Mouse (Mus musculus) CH12.LX (cell line): ENCODE data around the gene Cfdp1. TPM values are rescaled to one million over a fixed set of nuclear protein-coding genes. Genes with fewer than 3 reads are reported as not detected.
A peak's percentile ranks its signal among the peaks of the same experiment; 100 is the strongest.

Experiments
- DNase-seq: peaks from one replicate; pipeline ENCODE4 v3.0.0-alpha.2; 2013; ENCODE audit errors: extremely low read depth
- H3K27ac ChIP-seq: 2 replicates; pipeline ENCODE4 v1.5.1; 2012; ENCODE audit warnings: low read depth, mild to moderate bottlenecking, control low read depth, moderate library complexity; ENCODE audit not compliant: insufficient read depth
- H3K27me3 ChIP-seq: replicated peaks from 2 replicates; pipeline ENCODE3; 2012; ENCODE audit warnings: inconsistent platforms
- H3K36me3 ChIP-seq, 2 experiments: replicated peaks in 1 of 2; 2 replicates each; pipeline versions ENCODE3 to v1.6.1; 2012; ENCODE audit warnings: inconsistent platforms in 1 of 2, low read length in 1 of 2, mild to moderate bottlenecking in 1 of 2, mixed read lengths in 1 of 2, moderate library complexity in 1 of 2; ENCODE audit not compliant: control insufficient read depth in 1 of 2, insufficient read depth in 1 of 2
- H3K4me1 ChIP-seq, 2 experiments: 2 replicates each; pipeline ENCODE4 v1.6.1; 2012; ENCODE audit warnings: inconsistent platforms in 1 of 2, moderate library complexity in 1 of 2; ENCODE audit not compliant: insufficient read depth in 2 of 2, control insufficient read depth in 1 of 2
- H3K4me2 ChIP-seq: 2 replicates; pipeline ENCODE4 v1.6.1; 2012; ENCODE audit warnings: low read depth, mild to moderate bottlenecking, control low read depth; ENCODE audit not compliant: poor library complexity, insufficient read depth, severe bottlenecking
- H3K4me3 ChIP-seq, 3 experiments: fragments of 150-350 bp in 1 of 3; sonication (generic) in 1 of 3; replicated peaks in 1 of 3; 2 replicates each; pipeline versions ENCODE3 to v1.5.1; 2011 to 2012; ENCODE audit warnings: low read depth in 2 of 3, low read length in 2 of 3, mild to moderate bottlenecking in 2 of 3, moderate library complexity in 2 of 3, control low read depth in 1 of 3, improper control_type of control experiment in 1 of 3, inconsistent platforms in 1 of 3, mixed read lengths in 1 of 3; ENCODE audit not compliant: poor library complexity in 1 of 3
- H3K79me2 ChIP-seq: replicated peaks from 2 replicates; pipeline ENCODE4 v1.6.1; 2012; ENCODE audit warnings: mild to moderate bottlenecking, moderate library complexity; ENCODE audit not compliant: control insufficient read depth, poor library complexity, insufficient read depth, severe bottlenecking; ENCODE audit errors: extremely low read depth
- H3K9ac ChIP-seq: 2 replicates; pipeline ENCODE4 v1.6.1; 2012; ENCODE audit warnings: low read depth, mild to moderate bottlenecking, control low read depth, moderate library complexity; ENCODE audit not compliant: insufficient read depth
- H3K9me3 ChIP-seq: replicated peaks from 2 replicates; pipeline ENCODE3; 2012; ENCODE audit warnings: low read length, inconsistent platforms, mixed read lengths
- BHLHE40 ChIP-seq: IDR thresholded peaks from 2 replicates; pipeline ENCODE4 v1.6.1; 2011; ENCODE audit warnings: mild to moderate bottlenecking, low read depth, low read length, improper control_type of control experiment
- CHD1 ChIP-seq: IDR thresholded peaks from 2 replicates; pipeline ENCODE4 v1.6.1; 2012; ENCODE audit warnings: low read depth, low read length, improper control_type of control experiment, inconsistent platforms
- ELF1 ChIP-seq: IDR thresholded peaks from 2 replicates; pipeline ENCODE4 v1.6.1; 2014; ENCODE audit warnings: low read depth, mild to moderate bottlenecking, inconsistent platforms, low read length, improper control_type of control experiment
- EP300 ChIP-seq: IDR thresholded peaks from 2 replicates; pipeline ENCODE4 v1.6.1; 2011; ENCODE audit warnings: low read length, improper control_type of control experiment
- ETS1 ChIP-seq: conservative IDR thresholded peaks from 2 replicates; pipeline ENCODE4 v1.6.1; 2012; ENCODE audit warnings: low read depth, mild to moderate bottlenecking, inconsistent platforms, low read length, improper control_type of control experiment, moderate library complexity
- GABPA ChIP-seq: IDR thresholded peaks from 2 replicates; pipeline ENCODE4 v1.6.1; 2012; ENCODE audit warnings: low read depth, low read length, improper control_type of control experiment, inconsistent platforms; ENCODE audit not compliant: insufficient replicate concordance
- HCFC1 ChIP-seq: IDR thresholded peaks from 2 replicates; pipeline ENCODE4 v1.6.1; 2012; ENCODE audit warnings: low read depth, mild to moderate bottlenecking, inconsistent platforms, low read length, improper control_type of control experiment
- IRF4 ChIP-seq: IDR thresholded peaks from 2 replicates; pipeline ENCODE4 v1.6.1; 2014; ENCODE audit warnings: low read depth, mild to moderate bottlenecking, inconsistent platforms, low read length, improper control_type of control experiment
- JUN ChIP-seq: IDR thresholded peaks from 2 replicates; pipeline ENCODE4 v1.6.1; 2011; ENCODE audit warnings: low read depth, mild to moderate bottlenecking, low read length, improper control_type of control experiment, moderate library complexity; ENCODE audit not compliant: insufficient read depth
- MAFK ChIP-seq: IDR thresholded peaks from 2 replicates; pipeline ENCODE4 v1.6.1; 2011; ENCODE audit warnings: low read length, improper control_type of control experiment; ENCODE audit not compliant: insufficient replicate concordance
- MAZ ChIP-seq: IDR thresholded peaks from 2 replicates; pipeline ENCODE4 v1.6.1; 2012; ENCODE audit warnings: low read depth, mild to moderate bottlenecking, inconsistent platforms, low read length, improper control_type of control experiment, moderate library complexity
- MEF2A ChIP-seq: IDR thresholded peaks from 2 replicates; pipeline ENCODE4 v1.6.1; 2014; ENCODE audit warnings: low read depth, mild to moderate bottlenecking, inconsistent platforms, low read length, improper control_type of control experiment, borderline replicate concordance
- MYC ChIP-seq: IDR thresholded peaks from 2 replicates; pipeline ENCODE4 v1.6.1; 2011; ENCODE audit warnings: low read depth, mild to moderate bottlenecking, improper control_type of control experiment, low read length
- PAX5 ChIP-seq: IDR thresholded peaks from 2 replicates; pipeline ENCODE4 v1.6.1; 2012; ENCODE audit warnings: low read length, inconsistent platforms, mixed read lengths
- POLR2A ChIP-seq: IDR thresholded peaks from 2 replicates; pipeline ENCODE4 v1.6.1; 2011; ENCODE audit warnings: low read depth, mild to moderate bottlenecking, improper control_type of control experiment, low read length
- POLR2AphosphoS2 ChIP-seq: IDR thresholded peaks from 2 replicates; pipeline ENCODE4 v1.6.1; 2011; ENCODE audit warnings: low read depth, low read length, improper control_type of control experiment
- SIN3A ChIP-seq: IDR thresholded peaks from 2 replicates; pipeline ENCODE4 v1.6.1; 2012; ENCODE audit warnings: low read length, improper control_type of control experiment, inconsistent platforms
- SMC3 ChIP-seq: IDR thresholded peaks from 2 replicates; pipeline ENCODE4 v1.6.1; 2011; ENCODE audit warnings: low read depth, low read length, improper control_type of control experiment
- TCF12 ChIP-seq: IDR thresholded peaks from 2 replicates; pipeline ENCODE4 v1.6.1; 2014; ENCODE audit warnings: low read depth, mild to moderate bottlenecking, inconsistent platforms, low read length, improper control_type of control experiment
- UBTF ChIP-seq: IDR thresholded peaks from 2 replicates; pipeline ENCODE4 v1.6.1; 2012; ENCODE audit warnings: low read depth, mild to moderate bottlenecking, inconsistent platforms, low read length, improper control_type of control experiment, moderate library complexity
- ZC3H11A ChIP-seq: IDR thresholded peaks from 2 replicates; pipeline ENCODE4 v1.6.1; 2012; ENCODE audit warnings: low read depth, mild to moderate bottlenecking, inconsistent platforms, low read length, improper control_type of control experiment
- ZKSCAN1 ChIP-seq: IDR thresholded peaks from 2 replicates; pipeline ENCODE4 v1.6.1; 2012; ENCODE audit warnings: low read depth, inconsistent platforms, low read length, improper control_type of control experiment, borderline replicate concordance
- ZMIZ1 ChIP-seq: IDR thresholded peaks from 2 replicates; pipeline ENCODE4 v1.6.1; 2012; ENCODE audit warnings: low read depth, mild to moderate bottlenecking, inconsistent platforms, low read length, improper control_type of control experiment
- ZNF384 ChIP-seq: IDR thresholded peaks from 2 replicates; pipeline ENCODE4 v1.6.1; 2012; ENCODE audit warnings: low read depth, low read length, improper control_type of control experiment, inconsistent platforms
- dilution Hi-C: fragments of 300-500 bp; cut with MboI; formaldehyde crosslinking; loops from 2 replicates; pipeline ENCODE4 v1.14.3; 2020; ENCODE audit warnings: low sequenced_read_pairs; ENCODE audit not compliant: extremely low pct_unique_long_range_greater_than_20kb, extremely low pct_ligation_motif_present
- in situ Hi-C: fragments of 300-500 bp; cut with MboI; formaldehyde crosslinking; loops from 3 replicates; pipeline ENCODE4 v1.14.3; 2019; ENCODE audit warnings: low sequenced_read_pairs, low pct_ligation_motif_present, low pct_unique_long_range_greater_than_20kb, mixed read lengths
- polyA plus RNA-seq: library from polyadenylated mRNA; unstranded; fragments of >175 nt; gene quantifications from 2 replicates; pipeline ENCODE4 v1.2.1, GENCODE M21; 2012; ENCODE audit warnings: low read depth; ENCODE audit not compliant: insufficient read length
- total RNA-seq, 2 experiments: library from RNA; depleted of rRNA; stranded (reverse); fragments of 300-350 nt in 1 of 2; fragments of >200 nt in 1 of 2; gene quantifications; 2 replicates each; pipeline ENCODE4 v1.2.3; 2012 to 2014

Cfdp1 gene
- total and polyA plus RNA-seq, 3 experiments, result 113 to 210 (median 169) TPM

DNA sequence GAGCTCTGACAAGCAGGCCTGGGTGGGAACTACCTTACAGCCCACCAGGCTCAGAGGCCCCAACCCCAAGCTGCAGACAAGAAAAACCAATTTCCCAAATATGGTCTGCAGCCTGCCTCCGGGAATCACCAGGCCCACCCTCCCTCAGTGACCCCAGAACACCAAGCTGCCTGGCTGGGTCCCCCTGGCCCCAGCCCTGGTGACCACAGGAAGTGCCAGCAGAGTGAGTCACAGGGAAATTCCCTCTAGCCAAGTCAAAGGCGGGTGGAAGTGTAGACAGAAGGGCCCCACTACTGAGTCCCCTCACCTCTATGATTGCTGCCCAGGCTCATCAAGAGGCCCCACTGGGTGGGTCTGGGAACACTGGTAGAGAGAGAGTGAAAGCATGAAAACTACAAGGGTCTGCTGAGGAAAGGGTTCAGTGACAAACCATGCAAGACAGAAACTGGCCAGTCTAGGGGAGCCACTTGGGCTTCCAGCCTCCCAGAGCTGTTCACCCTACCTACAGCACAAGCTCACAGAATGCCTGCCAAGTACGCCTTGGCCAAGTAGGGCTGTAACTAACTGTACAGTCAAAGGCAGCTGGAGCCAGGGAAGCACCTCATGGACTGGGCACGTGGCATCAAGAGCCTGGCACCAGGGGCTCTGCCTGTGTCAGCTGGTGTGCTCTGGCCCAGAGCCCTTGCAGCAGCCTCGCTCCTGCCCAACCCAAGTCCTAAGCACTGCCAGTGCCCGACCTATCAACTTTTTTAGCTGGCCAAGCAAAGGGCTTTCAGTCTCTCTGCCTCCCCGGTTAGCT lies 127.8 kb downstream of the Cfdp1 start:
- H3K4me1 ChIP-seq, result peaks cover 15 to 16% of the 10 kb centered on the region in 2 experiments
- H3K36me3 ChIP-seq, result no peaks in the 10 kb centered on the region
- dilution Hi-C loops, result no loop called here
- TF ChIP-seq ETS1 (peak; percentile 75), JUN (peak; percentile 65), SMC3 (no peak), UBTF (no peak), ZKSCAN1 (no peak), IRF4 (peak; percentile 60; the same call in 1 of the 2 replicates), MAFK (no peak), POLR2A (no peak), MAZ (no peak), GABPA (no peak), SIN3A (no peak), ELF1 (peak; percentile 46; the same call in 1 of the 2 replicates), EP300 (peak; percentile 79), ZMIZ1 (no peak), BHLHE40 (peak; percentile 55), POLR2AphosphoS2 (no peak), MYC (no peak), HCFC1 (no peak), PAX5 (no peak), ZC3H11A (no peak), TCF12 (peak; percentile 60; the same call in 1 of the 2 replicates), CHD1 (no peak), MEF2A (no peak), ZNF384 (no peak)
- peak; percentile 21 for DNase-seq
- no peak overlapping the region for H3K27ac ChIP-seq
- no peak overlapping the region for H3K4me3 ChIP-seq
- no peaks in the 10 kb centered on the region for H3K79me2 ChIP-seq
- H3K4me2 ChIP-seq, result peak overlapping the region; percentile 71
- in situ Hi-C loops, result no loop called here
- H3K9me3 ChIP-seq, result no peaks in the 10 kb centered on the region
- no peak overlapping the region for H3K9ac ChIP-seq
- peaks cover 28% of the 10 kb centered on the region for H3K27me3 ChIP-seq
